8 mouse cellular contexts compared by ENCODE assay signal in the genomic region with DNA sequence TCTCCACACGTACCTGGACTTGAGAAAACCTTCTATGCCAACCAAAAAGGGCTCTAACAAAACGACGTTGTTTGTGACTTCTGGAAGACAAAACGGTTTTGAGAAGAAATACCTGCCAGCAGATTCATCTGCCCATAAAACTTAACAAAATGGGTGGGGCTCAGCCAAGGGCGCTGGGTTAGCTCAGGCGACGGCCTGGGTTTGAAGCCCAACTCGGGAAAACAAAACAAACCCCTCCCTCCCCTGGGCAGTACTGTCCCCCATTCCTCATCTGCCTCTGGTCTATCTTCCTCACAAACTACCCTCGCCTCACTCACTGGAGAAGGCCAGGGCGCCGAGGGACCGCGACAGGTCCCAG. TPM values are rescaled to one million over a fixed set of nuclear protein-coding genes. Genes with fewer than 3 reads are reported as not detected.
DNase-seq lines count a peak whose midpoint lies in the region; ATAC-seq and TF ChIP-seq lines count a peak whose summit lies in the region.

No protein-coding gene starts in this region.

- H3K27ac ChIP-seq in heart, embryonic 15.5 days, result peak overlapping the region; percentile 65
- no peak overlapping the region for H3K27ac ChIP-seq in hindbrain, embryonic 11.5 days (ENCODE audit: low read depth, low read length)
- no peak overlapping the region; the same call in 1 of the 2 replicates for H3K27ac ChIP-seq in midbrain, embryonic 11.5 days (ENCODE audit: low read depth, low read length)

- CTCF ChIA-PET in Patski (lab: Charles Lee), result no interaction called here

- no peaks in the 10 kb centered on the region for H3K36me3 ChIP-seq in heart, embryonic 15.5 days
- H3K36me3 ChIP-seq in hindbrain, embryonic 11.5 days (ENCODE audit: control insufficient read depth, insufficient read depth, low read length), result no peaks in the 10 kb centered on the region
- H3K36me3 ChIP-seq in midbrain, embryonic 11.5 days (ENCODE audit: control insufficient read depth, insufficient read depth, low read length), result no peaks in the 10 kb centered on the region

- no peak for DNase-seq in heart, adult 8-10 months (ENCODE audit: low spot score)
- DNase-seq in Patski (ENCODE audit: low read depth, low spot score), result no peak
- DNase-seq in hindbrain, embryonic 11.5 days (ENCODE audit: low spot score), result no peak
- DNase-seq in midbrain, embryonic 11.5 days (ENCODE audit: low spot score, missing footprints), result no peak
- no peak for DNase-seq in yolk sac, embryonic 10.5 days (ENCODE audit: low spot score)
- DNase-seq in frontal cortex, postnatal 14 days (ENCODE audit: low spot score in 2 of 2), result no peak
- no peak for DNase-seq in cerebellum, adult 9-11 months

- TF ChIP-seq CTCF in Patski (IDR thresholded peaks at IDR 0.05), result no peak

- in situ Hi-C loops in Patski (cut with MboI; ENCODE audit: low pct_unique_long_range_greater_than_20kb), result no loop called here

- H3K4me2 ChIP-seq in heart, embryonic 15.5 days, result peak overlapping the region; percentile 76
- H3K4me2 ChIP-seq in hindbrain, embryonic 11.5 days (replicated peaks; ENCODE audit: low read depth, low read length), result peak overlapping the region; percentile 74
- peak overlapping the region; percentile 79 for H3K4me2 ChIP-seq in midbrain, embryonic 11.5 days

- POLR2A ChIA-PET in Patski (lab: Charles Lee), result no interaction called here

- peak overlapping the region; percentile 83 for H3K4me3 ChIP-seq in heart, embryonic 15.5 days
- peak overlapping the region; percentile 80 for H3K4me3 ChIP-seq in hindbrain, embryonic 11.5 days (ENCODE audit: low read depth, low read length)
- H3K4me3 ChIP-seq in midbrain, embryonic 11.5 days (ENCODE audit: low read depth, low read length), result peak overlapping the region; percentile 79

- H3K27me3 ChIP-seq in heart, embryonic 15.5 days, result no peaks in the 10 kb centered on the region
- H3K27me3 ChIP-seq in Patski, result no peaks in the 10 kb centered on the region
- no peaks in the 10 kb centered on the region for H3K27me3 ChIP-seq in hindbrain, embryonic 11.5 days (ENCODE audit: control insufficient read depth, insufficient read depth, low read length)
- H3K27me3 ChIP-seq in midbrain, embryonic 11.5 days (ENCODE audit: control insufficient read depth, insufficient read depth, low read length), result no peaks in the 10 kb centered on the region

- H3K9ac ChIP-seq in heart, embryonic 15.5 days, result peak overlapping the region; percentile 68
- H3K9ac ChIP-seq in hindbrain, embryonic 11.5 days (ENCODE audit: low read depth, low read length), result peak overlapping the region; percentile 60
- peak overlapping the region; percentile 83 for H3K9ac ChIP-seq in midbrain, embryonic 11.5 days (ENCODE audit: low read length)

- no peaks in the 10 kb centered on the region for H3K9me3 ChIP-seq in heart, embryonic 15.5 days (replicated peaks)
- no peaks in the 10 kb centered on the region for H3K9me3 ChIP-seq in hindbrain, embryonic 11.5 days (ENCODE audit: control insufficient read depth, low read length)
- H3K9me3 ChIP-seq in midbrain, embryonic 11.5 days (ENCODE audit: control insufficient read depth, low read length), result no peaks in the 10 kb centered on the region

- ATAC-seq in heart, embryonic 15.5 days (replicated peaks; ENCODE audit: insufficient number of reproducible peaks, insufficient read depth, low FRiP score, low read depth), result no peak
- ATAC-seq in Patski, result peak; percentile 46
- ATAC-seq in hindbrain, embryonic 11.5 days (ENCODE audit: low FRiP score), result no peak; the same call in 1 of the 2 replicates
- ATAC-seq in midbrain, embryonic 11.5 days (ENCODE audit: low FRiP score), result no peak

- peaks cover 25% of the 10 kb centered on the region for H3K4me1 ChIP-seq in heart, embryonic 15.5 days (replicated peaks)
- peaks cover 8% of the 10 kb centered on the region; the same call in 1 of the 2 replicates for H3K4me1 ChIP-seq in hindbrain, embryonic 11.5 days (replicated peaks; ENCODE audit: control insufficient read depth, insufficient read depth, low read length)
- peaks cover 19% of the 10 kb centered on the region for H3K4me1 ChIP-seq in midbrain, embryonic 11.5 days (ENCODE audit: control insufficient read depth, insufficient read depth, low read length)

- WGBS in heart, embryonic 15.5 days, result 0% methylated on average over 13 of the region's 13 CpGs
- 0% methylated on average over 13 of the region's 13 CpGs for WGBS in hindbrain, embryonic 11.5 days
- under 1% methylated on average over 13 of the region's 13 CpGs for WGBS in midbrain, embryonic 11.5 days

RNA-seq across cellular contexts. Expression of a gene that starts 0.3 kb away (rescaled TPM):
- 43.1 and 45.1 TPM in 2 replicates for polyA plus RNA-seq in heart, embryonic 15.5 days (2015; fragmentation: Nextera tagmentation; extraction: Ambion mirVana)
- 1 to 10 TPM in 1 of 4 experiments, under 1 TPM in 3; 0.28 to 1.7 (median 0.37) TPM for total RNA-seq in heart, adult 8-10 months (2022)
- polyA plus RNA-seq in Patski (2021), result 27.9 TPM
- polyA plus RNA-seq in hindbrain, embryonic 11.5 days (2014; fragmentation: Nextera tagmentation; extraction: Ambion mirVana), result 87.1 and 89.1 TPM in 2 replicates
- 121 and 130 TPM in 2 replicates for polyA plus RNA-seq in midbrain, embryonic 11.5 days (2014; fragmentation: Nextera tagmentation; extraction: Ambion mirVana)

RNA-seq across cellular contexts. Expression of a gene that starts 0.4 kb away (rescaled TPM):
- polyA plus RNA-seq in heart, embryonic 15.5 days (2015; fragmentation: Nextera tagmentation; extraction: Ambion mirVana), result 16.4 and 17.0 TPM in 2 replicates
- total RNA-seq in heart, adult 8-10 months (2022), result 1 to 10 TPM in 1 of 4 experiments, under 1 TPM in 3; 0.34 to 1.2 (median 0.58) TPM
- 16.3 TPM for polyA plus RNA-seq in Patski (2021)
- polyA plus RNA-seq in hindbrain, embryonic 11.5 days (2014; fragmentation: Nextera tagmentation; extraction: Ambion mirVana), result 30.7 and 33.2 TPM in 2 replicates
- 38.0 and 38.5 TPM in 2 replicates for polyA plus RNA-seq in midbrain, embryonic 11.5 days (2014; fragmentation: Nextera tagmentation; extraction: Ambion mirVana)

RNA-seq across cellular contexts. Expression of a gene that starts 44.8 kb away (rescaled TPM):
- 49.5 and 58.6 TPM in 2 replicates for polyA plus RNA-seq in heart, embryonic 15.5 days (2015; fragmentation: Nextera tagmentation; extraction: Ambion mirVana)
- total RNA-seq in heart, adult 8-10 months (2022), result 10 to 100 TPM; 53.6 to 71.5 (median 63.6) TPM
- polyA plus RNA-seq in Patski (2021), result 36.7 TPM
- polyA plus RNA-seq in hindbrain, embryonic 11.5 days (2014; fragmentation: Nextera tagmentation; extraction: Ambion mirVana), result 42.1 TPM in 2 replicates
- polyA plus RNA-seq in midbrain, embryonic 11.5 days (2014; fragmentation: Nextera tagmentation; extraction: Ambion mirVana), result 40.3 and 47.6 TPM in 2 replicates

RNA-seq across cellular contexts. Expression of a gene that starts 57.0 kb away (rescaled TPM):
- polyA plus RNA-seq in heart, embryonic 15.5 days (2015; fragmentation: Nextera tagmentation; extraction: Ambion mirVana), result 22.0 and 24.4 TPM in 2 replicates
- 10 to 100 TPM; 22.5 to 25.6 (median 24.1) TPM for total RNA-seq in heart, adult 8-10 months (2022)
- 36.0 TPM for polyA plus RNA-seq in Patski (2021)
- 32.5 and 40.8 TPM in 2 replicates for polyA plus RNA-seq in hindbrain, embryonic 11.5 days (2014; fragmentation: Nextera tagmentation; extraction: Ambion mirVana)
- 32.1 and 34.5 TPM in 2 replicates for polyA plus RNA-seq in midbrain, embryonic 11.5 days (2014; fragmentation: Nextera tagmentation; extraction: Ambion mirVana)
